Mouse (Mus musculus) heart, adult 18-20 months (tissue): ENCODE data around the gene Pgs1. TPM values are rescaled to one million over a fixed set of nuclear protein-coding genes. Genes with fewer than 3 reads are reported as not detected.

ENCODE experiments used
- DNase-seq, 2 experiments: peaks; one replicate each; pipeline ENCODE4 v3.0.0; 2021 to 2022; ENCODE audit warnings: mixed read lengths in 1 of 2
- long read RNA-seq, 2 experiments: library from polyadenylated mRNA; stranded (forward); transcript quantifications; one replicate each; pipeline ENCODE4 v2.0.0; 2021
- total RNA-seq, 2 experiments: library from RNA; stranded (reverse); gene quantifications; 2 replicates each; pipeline ENCODE4 v1.2.3; 2021

The Pgs1 gene
- 10 to 100 TPM; 17.0 to 18.8 TPM for total RNA-seq
- long read RNA-seq, experiment 1, transcript Pgs1-203 (10 exons, 2,863 nt) = major isoform, 24 of 43 reads
- long read RNA-seq, experiment 1, partial matches to known transcripts = 1 of 43 reads
- long read RNA-seq, experiment 1, other reads (novel, unspliced or antisense) = 15 of 43 reads
- long read RNA-seq, experiment 2, transcript Pgs1-203 (10 exons, 2,863 nt) = major isoform, 13 of 25 reads
- long read RNA-seq, experiment 2, partial matches to known transcripts = 0 of 25 reads
- long read RNA-seq, experiment 2, other reads (novel, unspliced or antisense) = 11 of 25 reads

DNA sequence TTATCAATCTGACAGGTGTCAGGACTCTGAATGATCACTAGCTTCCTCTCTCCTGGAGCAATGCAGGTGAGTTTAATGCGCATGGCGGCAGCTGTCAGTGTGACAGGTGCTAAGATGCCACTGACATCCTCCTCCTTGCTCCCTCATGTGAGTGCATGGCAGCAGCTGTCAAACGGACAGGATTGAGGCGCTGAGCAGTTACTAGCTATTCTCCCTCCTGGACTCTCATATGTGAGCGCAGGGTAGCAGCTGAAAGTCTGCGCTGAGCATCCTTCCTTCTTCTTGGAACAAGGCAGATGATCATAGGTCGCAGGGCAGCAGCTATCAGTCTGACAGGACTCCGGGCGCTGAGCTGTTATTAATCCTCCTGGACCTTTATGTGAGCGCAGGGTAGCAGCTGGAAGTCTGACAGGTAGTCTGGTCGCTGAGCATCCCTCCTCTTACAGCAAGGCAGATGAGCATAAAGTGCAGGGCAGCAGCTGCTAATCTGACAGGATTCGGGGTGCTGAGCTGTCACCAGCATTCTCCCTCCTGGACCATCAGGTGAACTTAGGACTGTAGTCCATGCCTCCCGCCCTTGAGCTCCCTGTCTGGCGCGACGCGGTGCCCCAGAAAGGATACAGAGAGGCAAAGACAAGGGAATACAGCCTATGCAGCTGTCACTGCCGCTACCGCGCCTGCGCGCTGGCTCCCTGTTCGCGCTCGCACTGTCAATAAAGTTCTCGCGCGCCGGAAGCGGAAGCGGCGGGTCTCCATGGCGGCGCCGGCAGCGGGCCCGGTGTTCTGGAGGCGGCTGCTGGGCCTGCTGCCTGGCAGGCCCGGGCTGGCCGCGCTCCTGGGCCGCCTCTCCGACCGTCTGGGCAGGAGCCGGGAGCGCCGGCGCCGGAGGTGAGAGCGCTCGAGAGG is at the start of gene Pgs1:
Gene Pgs1, plus strand, starts transcription at position 167 of the 906 bp plus-strand sequence.
- DNase-seq = peak; percentile 94

DNA sequence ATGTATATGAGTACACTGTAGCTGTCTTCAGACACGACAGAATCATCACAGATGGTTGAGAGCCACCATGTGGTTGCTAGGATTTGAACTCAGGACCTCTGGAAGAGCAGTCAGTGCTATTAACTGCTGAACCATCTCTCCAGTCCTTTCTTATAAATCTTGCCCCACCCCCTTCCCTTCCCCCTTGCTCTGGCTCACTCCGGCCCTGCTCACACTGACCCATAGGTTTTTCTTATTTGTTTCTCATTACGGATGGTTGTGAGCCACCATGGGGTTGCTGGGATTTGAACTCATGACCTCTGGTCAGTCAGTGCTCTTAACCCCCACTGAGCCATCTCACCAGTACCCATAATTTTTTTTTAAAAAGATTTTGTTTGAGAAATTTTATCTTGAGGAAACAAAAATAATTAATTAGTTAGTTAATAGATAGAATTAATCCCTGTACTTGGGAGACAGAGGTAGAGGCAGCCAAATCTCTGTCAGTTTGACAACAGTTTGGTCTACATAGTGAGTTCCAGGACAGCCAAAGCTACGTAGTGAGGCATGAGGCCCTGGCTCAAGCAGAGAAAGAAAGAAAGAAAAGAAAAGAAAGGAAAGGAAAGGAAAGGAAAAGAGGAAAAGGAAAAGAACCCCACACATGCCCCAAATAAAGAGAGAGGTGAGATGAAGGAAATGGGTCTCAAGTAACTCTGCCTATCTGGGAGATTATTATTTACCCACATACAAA is 46.9 kb upstream of the Pgs1 start:
- no peak for DNase-seq

DNA sequence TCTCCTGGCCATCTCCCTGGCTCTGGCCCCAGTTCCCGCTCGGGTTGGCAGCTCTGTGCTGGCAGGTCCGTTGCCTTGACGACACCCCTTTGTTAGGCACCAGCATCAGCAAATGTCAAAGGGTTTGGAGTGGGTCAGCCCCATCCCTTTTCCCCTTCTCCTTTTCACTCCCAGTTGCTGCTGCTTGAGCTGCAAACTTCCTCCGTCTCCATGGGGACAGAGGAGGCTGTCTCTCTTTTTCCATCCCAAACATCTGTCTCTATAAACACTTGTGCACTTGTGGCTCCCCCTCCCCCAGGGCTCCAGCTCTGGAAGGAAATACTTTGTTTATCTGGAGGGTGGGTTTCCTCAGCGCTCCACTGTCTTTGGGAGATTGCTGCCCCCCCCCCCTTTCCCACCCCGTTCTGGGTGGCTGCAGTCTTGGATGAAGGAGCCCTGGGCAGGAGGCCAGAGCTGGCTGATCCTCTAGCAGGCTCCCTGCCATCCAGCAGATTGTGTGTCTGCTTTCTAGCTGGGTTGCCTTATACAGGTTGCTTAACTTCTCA is 46.3 kb upstream of the Pgs1 start:
- peak; percentile 87 to 91 for DNase-seq

DNA sequence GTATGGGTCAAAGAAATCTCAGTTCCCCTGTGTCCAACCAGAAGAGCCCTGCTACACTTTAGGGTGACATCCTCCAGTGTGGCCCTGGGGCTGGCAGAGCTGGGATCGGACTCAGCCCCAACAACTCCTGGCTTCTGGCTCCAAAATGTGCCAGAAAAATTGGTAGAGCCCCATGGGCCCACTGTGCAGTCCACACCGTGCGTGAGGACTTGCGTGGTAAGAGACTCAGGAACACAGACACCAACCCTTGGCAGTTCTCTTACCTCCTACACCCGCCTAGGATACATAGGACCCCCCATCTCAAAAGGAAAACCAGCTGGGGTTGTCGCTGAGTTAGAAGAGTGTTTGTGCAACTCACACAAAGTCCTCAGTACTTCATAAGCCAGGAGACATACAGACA is 45.2 kb upstream of the Pgs1 start:
- DNase-seq = no peak

DNA sequence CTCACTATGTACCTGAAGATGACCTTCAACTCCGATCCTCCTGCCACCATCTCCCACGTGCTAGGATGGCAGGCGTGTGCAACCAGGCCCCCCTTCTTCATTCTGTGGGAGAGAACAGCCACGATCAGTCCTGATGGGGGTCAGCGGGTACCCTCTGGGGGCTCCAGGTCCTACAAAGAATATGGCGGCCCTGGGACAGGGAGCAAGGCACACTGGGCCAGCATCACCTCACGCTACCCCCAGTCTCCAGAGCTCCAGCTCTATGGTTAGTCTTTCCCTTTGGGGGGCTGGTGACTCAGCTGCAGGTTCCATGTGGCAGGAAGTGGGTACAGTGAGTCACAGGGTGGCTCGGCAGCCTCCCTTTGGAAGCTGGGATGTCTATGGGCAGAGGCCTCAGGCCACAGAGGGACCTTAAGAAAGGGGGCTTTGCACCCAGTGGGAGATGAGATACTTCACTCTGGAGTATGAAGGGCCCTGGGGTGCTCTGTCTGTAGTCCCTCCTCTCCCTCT is 44.7 kb upstream of the Pgs1 start:
- DNase-seq = no peak

DNA sequence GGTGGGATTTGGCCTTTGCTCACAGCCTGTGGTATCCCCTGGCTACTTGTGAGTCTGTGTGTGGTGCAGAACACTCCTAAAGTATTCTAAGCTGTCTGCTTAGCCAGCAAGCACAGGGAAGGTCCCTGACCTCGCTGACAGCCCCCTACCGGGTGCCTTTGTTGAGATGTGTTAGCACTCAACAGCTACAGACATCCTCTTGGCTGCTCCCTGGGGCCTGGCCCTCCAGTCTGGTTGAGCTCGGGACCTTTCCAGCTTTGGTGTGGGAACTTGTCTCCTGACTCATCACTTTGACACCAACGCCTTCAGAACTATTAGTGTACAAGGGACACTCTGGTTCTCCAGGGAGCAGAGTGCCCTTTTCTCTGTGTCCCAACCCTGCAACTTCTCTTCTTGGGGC is 44.2 kb upstream of the Pgs1 start:
- DNase-seq = no peak

DNA sequence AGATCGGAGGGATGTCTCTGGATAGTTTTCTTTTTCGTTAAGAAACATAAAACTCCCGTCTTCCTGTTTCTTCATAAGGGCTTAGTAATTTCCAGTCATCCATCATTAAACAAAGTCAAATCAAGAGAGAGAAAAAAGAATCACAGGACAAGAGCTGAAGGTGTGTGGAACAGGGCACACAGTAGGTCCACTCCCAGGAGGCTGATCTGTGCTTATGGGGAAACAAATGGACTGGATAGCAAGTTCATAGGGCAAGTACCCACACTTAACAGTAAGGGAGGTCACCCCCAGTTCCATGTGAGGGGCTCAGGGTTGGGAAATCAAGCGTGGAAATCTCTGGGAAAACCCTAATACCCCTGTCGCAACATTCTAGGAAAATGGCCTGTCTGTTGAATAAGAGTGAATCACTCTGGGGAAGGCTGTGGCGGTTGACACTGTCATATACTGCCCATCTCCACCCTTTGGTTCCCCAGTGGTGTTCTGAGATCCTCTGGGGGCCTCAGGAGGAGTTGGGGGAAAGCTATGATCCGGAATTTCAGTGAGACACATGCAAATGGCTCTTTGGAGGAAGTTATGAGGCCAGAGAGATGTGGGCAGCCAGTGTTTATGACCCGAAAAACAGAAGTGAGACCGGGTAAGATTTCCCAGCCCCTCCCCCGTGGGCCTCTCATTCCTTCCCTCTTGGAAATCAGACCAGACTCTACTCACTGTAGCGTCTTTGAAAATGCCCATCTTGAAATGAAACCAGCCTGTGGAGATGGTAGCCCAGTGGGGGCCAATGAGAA is 39.7 kb upstream of the Pgs1 start:
- peak in 1 of 2 experiments; percentile 78 for DNase-seq

DNA sequence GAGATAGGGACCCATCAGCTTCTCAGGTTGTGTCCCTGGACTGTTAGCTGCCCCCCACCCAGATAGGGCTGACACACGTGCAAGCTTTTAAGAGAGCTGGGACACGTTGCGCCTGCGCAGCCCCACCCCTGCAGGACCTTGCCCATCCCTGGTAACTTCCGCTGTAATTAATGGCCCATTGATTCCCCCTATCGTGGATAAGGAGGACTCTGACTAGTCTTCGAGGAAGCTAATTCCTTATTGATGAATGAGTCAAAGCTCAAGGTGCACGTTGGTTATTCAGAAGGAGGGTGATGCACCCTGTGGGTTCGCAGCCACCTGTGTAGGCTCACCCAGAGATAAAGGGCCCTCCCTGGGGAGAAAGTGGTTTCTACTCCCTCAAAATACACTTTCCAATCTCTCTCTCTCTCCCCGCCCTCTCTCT is 39.1 kb upstream of the Pgs1 start:
- no peak for DNase-seq

DNA sequence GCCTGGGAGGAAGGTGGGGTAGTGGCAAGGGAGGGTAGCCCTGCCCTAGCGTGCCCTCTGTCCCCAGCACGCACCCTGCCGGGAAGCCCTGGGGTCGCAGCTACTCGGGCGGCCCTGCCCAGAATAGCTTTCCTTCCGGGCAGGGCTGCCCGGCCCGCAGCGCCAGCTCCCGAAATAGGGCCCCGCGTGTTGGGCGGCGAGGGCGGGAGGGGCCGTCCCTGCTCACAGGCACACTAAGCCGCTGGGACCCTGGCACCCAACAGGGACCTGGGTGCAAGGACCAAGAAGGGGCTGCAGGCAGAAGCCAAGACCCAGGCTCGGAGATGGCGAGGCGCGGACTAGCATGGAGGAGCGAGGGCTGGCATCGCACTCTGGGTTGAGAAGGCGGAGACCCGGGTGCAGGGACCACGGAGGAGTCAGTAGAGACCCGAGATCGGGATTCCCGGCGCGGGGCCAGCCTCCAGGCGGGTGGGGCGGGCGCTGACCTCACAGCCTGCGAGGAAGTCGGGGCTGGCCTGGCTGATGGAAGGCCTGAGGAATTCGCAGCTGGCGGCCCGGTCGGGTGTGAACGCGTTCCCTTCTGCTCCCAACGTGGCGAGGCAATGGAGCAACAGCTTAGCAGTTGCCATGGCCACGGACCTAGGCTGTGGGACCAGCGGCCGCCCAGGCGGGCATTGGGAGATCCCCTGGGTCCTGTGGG is 36.5 kb upstream of the Pgs1 start:
- DNase-seq = peak; percentile 91 to 94

DNA sequence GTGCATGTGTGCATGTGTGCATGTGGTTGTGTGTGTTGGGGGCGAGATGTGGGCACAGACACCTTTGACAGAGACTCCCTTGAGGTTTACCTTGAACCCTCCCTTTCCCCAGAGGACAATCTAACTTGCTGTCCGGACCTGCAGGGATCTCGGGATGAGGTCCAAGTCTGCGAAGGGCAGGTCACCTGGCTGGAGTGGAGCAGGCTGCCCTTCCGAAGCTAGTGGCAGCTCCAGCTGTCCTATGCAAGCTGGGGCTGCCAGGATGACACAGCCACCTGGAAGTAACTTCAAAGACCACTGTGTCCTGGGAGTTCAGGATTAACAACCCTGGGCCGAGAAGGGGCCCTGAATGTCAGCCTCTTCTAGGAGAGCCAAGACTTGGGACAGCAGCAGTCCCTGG is 34.7 kb upstream of the Pgs1 start:
- DNase-seq = no peak

DNA sequence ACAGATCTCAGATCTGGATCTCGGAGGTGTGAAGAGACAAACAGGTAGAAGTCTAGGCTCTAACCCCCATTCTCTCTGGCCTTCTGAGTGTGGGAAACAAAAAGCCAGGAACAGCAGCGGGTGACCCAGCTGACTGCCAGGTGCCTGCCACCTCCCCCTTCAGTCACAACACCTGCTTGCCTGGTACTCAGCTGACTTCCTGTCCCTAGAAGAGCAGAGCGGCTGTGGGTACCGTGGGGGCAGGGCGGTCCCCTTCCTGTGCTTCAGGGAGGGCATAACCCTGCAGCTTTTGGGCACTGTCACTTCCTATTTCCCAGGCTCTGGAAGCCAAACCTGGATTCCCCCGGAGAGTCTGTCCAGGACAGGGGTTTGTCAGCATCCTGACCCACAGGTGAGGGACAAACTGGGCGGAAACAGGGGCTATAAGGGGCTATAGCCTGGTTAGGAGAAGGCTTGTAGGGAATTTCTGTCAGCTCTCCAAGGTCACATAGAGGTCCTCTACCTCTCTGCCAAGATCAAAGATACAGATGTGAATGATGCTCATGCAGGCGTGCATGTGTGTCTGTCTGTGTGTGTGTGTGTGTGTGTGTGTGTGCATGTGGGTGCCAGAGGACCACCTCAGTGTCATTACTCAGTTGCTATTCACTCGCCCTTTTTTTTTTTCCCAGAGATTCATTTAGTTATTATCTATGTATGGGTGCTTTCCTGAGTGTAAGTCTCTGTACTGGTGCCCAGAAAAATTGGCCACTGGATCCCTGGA is 33.7 kb upstream of the Pgs1 start:
- DNase-seq = no peak

DNA sequence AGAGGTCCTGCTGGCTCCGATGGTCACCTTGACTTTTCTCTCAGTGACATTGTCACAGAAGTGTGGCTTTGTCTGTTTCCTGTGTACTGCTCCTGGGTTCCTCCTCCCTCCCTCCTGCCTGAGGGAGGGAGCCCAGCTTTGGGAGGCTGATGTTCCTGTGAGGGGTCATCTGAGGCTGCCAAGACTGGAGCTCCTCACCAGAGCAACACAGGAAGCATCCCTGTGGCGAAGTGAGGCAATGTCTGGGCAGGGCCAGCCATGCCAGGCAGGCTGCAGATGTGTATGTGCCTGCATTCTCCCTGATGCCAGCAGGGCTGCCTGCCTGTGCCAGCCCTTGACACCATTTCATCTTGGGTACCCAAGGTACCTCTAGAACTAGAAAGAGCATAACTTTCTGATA is 32.0 kb upstream of the Pgs1 start:
- DNase-seq = no peak

DNA sequence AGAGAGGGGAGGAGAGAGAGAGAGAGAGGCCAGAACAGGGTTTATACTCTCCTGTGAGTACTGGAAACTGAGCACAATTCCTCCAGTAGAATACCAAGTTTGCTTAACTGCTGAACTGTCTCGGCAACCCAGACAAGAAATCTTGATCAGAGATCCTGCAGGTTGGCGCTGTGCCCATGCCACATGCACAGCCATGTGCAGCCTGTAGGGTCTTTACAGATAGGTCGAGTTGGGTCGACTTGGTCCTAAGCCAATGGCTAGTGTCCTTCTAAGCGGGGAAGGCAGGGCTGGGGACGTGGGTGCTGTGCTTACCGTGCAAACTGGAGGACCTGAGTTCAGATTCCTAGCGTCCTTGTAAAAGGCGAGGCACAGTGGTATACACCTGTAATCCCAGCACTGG is 31.3 kb upstream of the Pgs1 start:
- no peak for DNase-seq

DNA sequence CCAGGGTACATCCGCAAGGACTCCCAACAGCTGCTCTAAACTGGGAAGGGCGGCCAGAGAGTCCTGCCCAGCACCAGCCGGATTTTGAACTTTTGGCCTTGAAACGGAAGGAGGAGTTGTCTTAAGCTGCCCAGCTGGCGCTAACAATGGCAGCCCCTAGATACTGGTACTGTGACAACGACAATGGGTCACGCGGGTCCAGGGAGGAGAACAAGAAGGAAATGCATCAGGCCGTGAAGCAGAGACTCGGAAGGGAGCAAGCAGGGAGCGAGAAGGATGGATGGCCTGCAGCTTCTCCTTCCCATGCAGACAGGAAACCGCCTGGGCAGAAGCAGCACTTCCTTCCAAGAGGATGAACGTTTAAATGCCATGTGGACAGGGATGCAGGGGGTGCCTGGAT is 30.5 kb upstream of the Pgs1 start:
- DNase-seq = peak in 1 of 2 experiments; percentile 26

DNA sequence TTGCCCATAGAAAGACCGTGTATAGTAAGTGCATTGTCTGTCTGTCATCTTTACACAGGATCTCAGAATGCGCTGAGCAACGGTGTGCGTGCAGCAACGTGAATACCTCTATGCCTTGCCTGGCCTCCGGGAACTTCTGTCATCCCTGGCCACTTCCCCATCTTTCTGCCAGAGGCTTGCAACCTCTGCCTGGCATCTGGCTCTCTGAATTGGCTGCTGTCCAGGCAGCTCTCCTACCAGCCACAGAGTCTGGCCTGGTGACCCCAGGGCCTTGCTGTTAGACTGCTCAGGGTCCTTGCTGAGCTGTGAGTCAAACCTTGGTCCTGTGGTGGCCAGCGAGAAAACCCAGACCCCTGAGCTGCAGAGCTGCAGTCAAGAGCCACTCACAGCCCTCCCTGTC is 27.9 kb upstream of the Pgs1 start:
- DNase-seq = peak in 1 of 2 experiments; percentile 31

DNA sequence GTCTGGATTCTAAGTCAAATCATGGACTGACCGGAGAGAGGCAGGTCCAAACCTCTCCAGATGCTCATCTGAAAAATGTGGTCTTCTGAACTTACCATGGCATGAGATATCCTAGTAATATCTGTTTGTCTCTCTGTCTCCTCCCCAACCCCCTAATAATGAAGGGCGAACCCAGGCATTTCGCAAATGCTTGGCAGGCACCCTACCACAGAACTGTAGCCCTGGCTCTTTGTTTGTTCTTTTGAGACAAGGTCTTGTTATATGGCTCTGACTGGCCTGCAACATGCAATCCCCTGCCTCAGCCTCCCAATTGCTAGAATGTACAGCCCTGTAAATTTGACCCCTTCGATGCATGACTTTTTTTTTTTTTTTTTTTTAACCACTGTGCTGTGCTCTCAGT is 26.9 kb upstream of the Pgs1 start:
- no peak for DNase-seq

DNA sequence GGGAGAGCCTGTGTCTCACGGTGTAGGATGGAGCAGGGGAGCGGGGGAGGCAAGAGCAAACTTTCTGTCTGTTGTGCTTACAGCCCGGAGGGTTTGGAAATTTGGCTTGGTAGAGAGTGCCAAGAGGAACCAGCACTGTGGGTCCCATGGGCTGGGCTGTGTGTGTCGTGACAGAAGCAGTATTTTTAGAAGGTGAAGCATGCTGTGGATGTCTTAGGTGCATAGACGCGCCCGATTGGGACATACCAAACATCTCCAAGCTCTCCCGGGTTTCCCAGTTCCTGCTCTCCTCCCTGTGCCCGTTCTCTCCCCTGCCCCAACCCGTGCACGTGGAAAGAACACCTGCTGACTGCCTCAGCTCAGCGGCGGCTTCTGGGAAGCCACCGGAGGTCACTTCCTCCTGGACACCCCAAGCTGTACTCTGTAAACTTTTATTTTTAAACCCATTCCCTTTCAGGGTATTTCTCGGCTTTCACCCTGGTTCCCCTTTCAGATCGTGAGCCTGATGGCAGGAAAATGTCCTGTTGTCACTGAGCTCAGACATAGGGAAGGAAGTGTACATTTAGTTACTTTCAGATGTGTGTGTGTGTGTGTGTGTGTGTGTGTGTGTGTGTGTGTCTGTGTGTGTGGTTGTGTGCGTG is 26.2 kb upstream of the Pgs1 start:
- DNase-seq = peak; percentile 64 to 70

DNA sequence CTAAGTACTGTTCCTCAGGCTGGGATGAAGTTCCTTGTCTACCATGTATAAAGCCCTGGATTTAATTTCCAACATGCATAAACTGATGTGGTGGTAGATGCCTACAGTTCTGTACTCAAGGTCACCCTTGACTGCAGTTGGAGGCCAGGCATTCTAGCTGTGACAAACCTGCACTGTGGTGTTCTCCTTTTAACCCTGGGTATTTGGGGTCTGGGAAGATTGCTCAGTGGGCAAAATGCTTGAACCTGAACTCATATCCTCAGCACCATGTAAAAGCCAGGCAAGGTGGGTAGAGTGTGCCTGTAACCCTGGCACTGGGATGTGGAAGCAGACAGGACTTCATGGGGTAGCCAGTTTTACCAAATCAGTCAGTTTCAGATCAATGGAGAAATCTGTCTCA is 25.5 kb upstream of the Pgs1 start:
- no peak for DNase-seq
